Mouse (Mus musculus): ENCODE measurements at regions not wholly inside any gene's neighbourhood (a gene's known extent, or its start where the extent isn't known, plus 50 kb on each side); places are given as distances from the start of the nearest gene placed in this dataset.

- Histone ChIP-seq H3K27me3 (ENCODE audit: low read depth, poor library complexity, severe bottlenecking) (peaks cover 13% of the 10 kb centered on the region), H3K4me3 (no peak overlapping the region), H3K4me1 (peaks cover 33% of the 10 kb centered on the region), H3K27ac (replicated peaks) (peak overlapping the region; percentile 23; the same call in 1 of the 2 replicates), H3K9me3 (replicated peaks) (no peaks in the 10 kb centered on the region), H3K36me3 (no peaks in the 10 kb centered on the region)
- 91% methylated on average over 2 of the region's 2 CpGs for WGBS
- DNase-seq (ENCODE audit: low spot score) = no peak
These were observed 146.5 kb downstream of the Gm26897 start for GRCm38 (mm10) chr5:111880268-111880667.

- DNase-seq (ENCODE audit: low spot score) = no peak
- Histone ChIP-seq H3K27me3 (ENCODE audit: low read depth, poor library complexity, severe bottlenecking) (peaks cover 23% of the 10 kb centered on the region), H3K4me3 (no peak overlapping the region), H3K36me3 (no peaks in the 10 kb centered on the region), H3K27ac (replicated peaks) (no peak overlapping the region), H3K4me1 (peaks cover 42% of the 10 kb centered on the region), H3K9me3 (replicated peaks) (no peaks in the 10 kb centered on the region)
- 37% methylated on average over 5 of the region's 5 CpGs for WGBS
These were observed 147.8 kb downstream of the Gm26897 start for GRCm38 (mm10) chr5:111881517-111881916.

DNA sequence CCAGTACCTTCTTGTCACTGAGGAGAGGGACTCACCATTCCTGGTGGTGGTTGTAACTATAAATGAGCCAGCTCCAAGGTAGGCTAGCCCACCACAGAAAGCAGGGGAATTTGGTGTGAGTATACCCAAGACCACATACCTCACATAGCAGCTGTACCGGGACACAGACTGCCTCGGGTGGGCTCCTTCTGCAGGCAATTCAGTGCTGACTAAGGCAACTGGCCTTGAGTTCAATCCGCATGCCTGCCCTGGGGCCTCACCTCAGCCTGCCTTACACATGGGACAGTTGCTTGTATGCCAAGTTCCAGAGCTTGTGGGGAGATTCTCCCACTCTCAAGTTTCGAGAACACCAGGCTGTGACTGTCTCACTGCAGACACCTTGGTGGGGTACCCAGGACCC lies 153.6 kb downstream of the Gm26897 start:
- 84% methylated on average over 4 of the region's 4 CpGs for WGBS
- DNase-seq (ENCODE audit: low spot score) = no peak
- Histone ChIP-seq H3K4me1 (peaks cover 49% of the 10 kb centered on the region), H3K27ac (replicated peaks) (no peak overlapping the region), H3K4me3 (no peak overlapping the region), H3K36me3 (no peaks in the 10 kb centered on the region), H3K9me3 (replicated peaks) (no peaks in the 10 kb centered on the region), H3K27me3 (ENCODE audit: low read depth, poor library complexity, severe bottlenecking) (peaks cover 45% of the 10 kb centered on the region)

DNA sequence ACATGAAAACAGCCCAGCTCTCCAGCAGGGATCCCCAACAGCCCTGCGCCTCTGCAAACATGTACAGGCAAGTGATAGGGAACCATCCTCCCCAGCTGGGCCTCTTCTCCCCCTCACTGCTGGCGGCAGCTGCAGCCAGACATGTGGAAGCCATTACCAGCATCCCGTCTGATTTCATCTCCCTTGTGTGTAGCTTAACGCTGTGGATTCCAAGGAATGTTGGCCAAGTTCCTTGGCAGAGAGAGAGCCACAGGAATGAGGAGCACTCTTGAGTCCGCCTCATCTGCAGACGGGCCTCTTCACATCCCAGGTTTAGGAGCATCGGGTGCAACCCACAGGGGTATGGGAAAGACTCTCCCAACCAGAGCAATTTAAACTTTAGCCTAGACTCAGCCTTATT lies 157.1 kb downstream of the Gm26897 start:
- peak; percentile 35 for DNase-seq (ENCODE audit: low spot score)
- H3K27ac ChIP-seq (replicated peaks) = peak overlapping the region; percentile 46
- no peaks in the 10 kb centered on the region for H3K9me3 ChIP-seq (replicated peaks)
- H3K4me1 ChIP-seq = peaks cover 65% of the 10 kb centered on the region
- no peaks in the 10 kb centered on the region for H3K36me3 ChIP-seq
- H3K27me3 ChIP-seq (ENCODE audit: low read depth, poor library complexity, severe bottlenecking) = peaks cover 38% of the 10 kb centered on the region
- no peak overlapping the region for H3K4me3 ChIP-seq
- WGBS = 73% methylated on average over 7 of the region's 7 CpGs

GRCm38 (mm10) chr5:111891261-111891693 lies 157.6 kb downstream of the Gm26897 start:
- H3K9me3 ChIP-seq (replicated peaks) = no peaks in the 10 kb centered on the region
- 62% methylated on average over 8 of the region's 8 CpGs for WGBS
- H3K4me3 ChIP-seq = no peak overlapping the region
- H3K4me1 ChIP-seq = peaks cover 60% of the 10 kb centered on the region
- peak overlapping the region; percentile 46 for H3K27ac ChIP-seq (replicated peaks)
- no peak for DNase-seq (ENCODE audit: low spot score)
- H3K36me3 ChIP-seq = no peaks in the 10 kb centered on the region
- peaks cover 33% of the 10 kb centered on the region for H3K27me3 ChIP-seq (ENCODE audit: low read depth, poor library complexity, severe bottlenecking)

DNA sequence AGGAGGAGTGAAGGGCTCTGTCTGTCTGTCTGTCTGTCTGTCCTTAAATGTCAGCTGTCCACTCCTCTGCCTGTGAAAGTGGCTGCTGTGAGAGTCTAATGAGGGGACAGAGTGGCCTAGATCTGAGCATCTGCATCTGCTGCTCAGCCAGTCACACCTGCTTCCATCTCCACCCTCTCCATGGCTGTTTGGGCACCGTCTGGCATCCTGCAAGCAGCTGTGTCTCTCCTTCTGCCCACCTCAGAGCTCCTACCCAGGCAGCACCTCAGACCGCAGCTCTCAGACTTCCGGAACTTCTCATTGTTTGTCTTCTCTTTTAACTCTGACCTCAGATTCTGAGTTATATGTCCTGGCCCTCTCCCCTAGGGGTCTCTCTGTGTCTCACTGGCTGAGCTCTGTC lies 159.2 kb downstream of the Gm26897 start:
- 67% methylated on average over 3 of the region's 3 CpGs for WGBS

GRCm38 (mm10) chr5:111893905-111894311 lies 160.2 kb downstream of the Gm26897 start:
- Histone ChIP-seq H3K36me3 (no peaks in the 10 kb centered on the region), H3K4me3 (peak overlapping the region; percentile 46), H3K4me1 (peaks cover 60% of the 10 kb centered on the region), H3K27ac (replicated peaks) (peak overlapping the region; percentile 77), H3K9me3 (replicated peaks) (no peaks in the 10 kb centered on the region), H3K27me3 (ENCODE audit: low read depth, poor library complexity, severe bottlenecking) (peaks cover 27% of the 10 kb centered on the region)
- DNase-seq (ENCODE audit: low spot score) = peak; percentile 74
- 1% methylated on average over 11 of the region's 11 CpGs for WGBS

More for the DNA sequence above, 159.2 kb downstream of the Gm26897 start:
- DNase-seq (ENCODE audit: low spot score) = no peak
- H3K27me3 ChIP-seq (ENCODE audit: low read depth, poor library complexity, severe bottlenecking) = peaks cover 22% of the 10 kb centered on the region
- H3K9me3 ChIP-seq (replicated peaks) = no peaks in the 10 kb centered on the region
- no peak overlapping the region for H3K4me3 ChIP-seq
- H3K27ac ChIP-seq (replicated peaks) = peak overlapping the region; percentile 77
- no peaks in the 10 kb centered on the region for H3K36me3 ChIP-seq
- H3K4me1 ChIP-seq = peaks cover 53% of the 10 kb centered on the region

DNA sequence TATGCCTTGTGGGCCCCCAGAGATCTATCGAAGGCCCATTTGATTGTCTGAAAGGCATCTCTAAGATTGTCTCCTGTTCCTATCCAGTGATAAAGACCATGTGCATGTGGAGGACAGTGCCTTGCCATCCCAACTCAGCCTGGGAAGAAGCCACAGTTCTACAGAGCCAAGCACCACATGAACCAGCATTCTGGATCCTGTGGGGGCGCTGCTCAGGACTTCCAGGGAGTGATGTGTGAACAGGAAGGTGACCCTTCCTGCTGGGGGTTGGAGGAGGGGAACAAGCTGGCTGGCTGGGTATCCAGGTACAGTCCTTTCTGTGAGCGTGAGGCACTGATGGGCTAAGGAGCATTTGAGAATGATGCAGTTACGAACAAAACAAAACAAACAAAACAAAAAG lies 163.8 kb downstream of the Gm26897 start:
- H3K36me3 ChIP-seq = no peaks in the 10 kb centered on the region
- H3K4me3 ChIP-seq = no peak overlapping the region
- H3K9me3 ChIP-seq (replicated peaks) = no peaks in the 10 kb centered on the region
- H3K27ac ChIP-seq (replicated peaks) = peak overlapping the region; percentile 77; the same call in 1 of the 2 replicates
- peaks cover 14% of the 10 kb centered on the region; the same call in 1 of the 2 replicates for H3K27me3 ChIP-seq (ENCODE audit: low read depth, poor library complexity, severe bottlenecking)
- no peak for DNase-seq (ENCODE audit: low spot score)
- WGBS = 61% methylated on average over 4 of the region's 4 CpGs
- H3K4me1 ChIP-seq = peaks cover 70% of the 10 kb centered on the region

DNA sequence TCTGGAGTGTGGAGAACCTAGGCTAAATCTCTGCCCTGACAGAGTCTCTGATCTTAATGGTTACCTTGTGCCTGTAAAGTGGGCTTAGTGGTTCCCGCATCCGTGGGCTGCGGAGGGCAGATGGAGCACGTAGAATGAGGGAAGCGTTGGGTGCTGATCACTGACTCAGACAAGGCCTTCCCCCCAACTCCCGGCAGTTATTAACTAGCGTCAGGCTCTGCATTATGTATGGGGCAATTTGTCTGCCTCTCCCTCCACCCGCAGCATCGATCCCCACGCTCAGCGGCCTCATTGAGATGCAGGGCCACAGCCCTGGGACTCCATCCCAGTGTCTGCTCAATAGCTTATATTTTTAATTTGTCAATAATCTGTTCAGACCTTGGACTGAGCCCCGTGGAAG lies 164.8 kb downstream of the Gm26897 start:
- WGBS = 73% methylated on average over 12 of the region's 12 CpGs
- peaks cover 62% of the 10 kb centered on the region for H3K4me1 ChIP-seq
- H3K27ac ChIP-seq (replicated peaks) = peak overlapping the region; percentile 77
- no peak overlapping the region for H3K4me3 ChIP-seq
- DNase-seq (ENCODE audit: low spot score) = peak; percentile 28
- no peaks in the 10 kb centered on the region for H3K9me3 ChIP-seq (replicated peaks)
- peaks cover 14% of the 10 kb centered on the region; the same call in 1 of the 2 replicates for H3K27me3 ChIP-seq (ENCODE audit: low read depth, poor library complexity, severe bottlenecking)
- no peaks in the 10 kb centered on the region for H3K36me3 ChIP-seq

- Histone ChIP-seq H3K27me3 (ENCODE audit: low read depth, poor library complexity, severe bottlenecking) (0 out of 2 replicates have a peak, but pooled peaks cover 5% of the 10 kb centered on the region), H3K4me3 (no peak overlapping the region), H3K9me3 (replicated peaks) (no peaks in the 10 kb centered on the region), H3K36me3 (no peaks in the 10 kb centered on the region), H3K27ac (replicated peaks) (peak overlapping the region; percentile 38; the same call in 1 of the 2 replicates), H3K4me1 (peaks cover 45% of the 10 kb centered on the region)
- 51% methylated on average over 5 of the region's 5 CpGs for WGBS
- no peak for DNase-seq (ENCODE audit: low spot score)
These were observed 167.5 kb downstream of the Gm26897 start for GRCm38 (mm10) chr5:111901197-111901596.

DNA sequence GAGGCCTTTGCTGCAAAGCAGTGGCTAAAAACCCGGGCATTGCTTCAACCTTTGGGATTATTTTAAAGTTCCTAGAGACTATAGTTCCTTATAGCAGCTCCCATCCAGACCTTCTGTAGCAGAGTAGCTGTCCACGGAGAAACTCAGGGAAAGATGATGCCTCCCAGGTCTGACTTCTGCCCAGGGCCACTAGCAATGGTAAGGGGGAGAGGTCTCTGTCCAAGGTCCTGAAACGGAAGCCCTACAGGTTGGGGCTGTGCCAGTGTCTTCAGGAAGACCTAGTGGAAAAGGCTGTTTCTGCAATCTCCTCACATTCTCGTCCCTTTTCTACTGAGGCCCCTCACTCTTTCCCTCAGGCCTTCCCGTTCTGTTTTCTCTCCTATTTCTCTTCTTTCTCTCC lies 168.0 kb downstream of the Gm26897 start:
- Histone ChIP-seq H3K4me1 (peaks cover 45% of the 10 kb centered on the region), H3K27ac (replicated peaks) (no peak overlapping the region), H3K9me3 (replicated peaks) (no peaks in the 10 kb centered on the region), H3K27me3 (ENCODE audit: low read depth, poor library complexity, severe bottlenecking) (0 out of 2 replicates have a peak, but pooled peaks cover 5% of the 10 kb centered on the region), H3K36me3 (no peaks in the 10 kb centered on the region), H3K4me3 (no peak overlapping the region)
- DNase-seq (ENCODE audit: low spot score) = peak; percentile 58
- WGBS = 25% methylated on average over 5 of the region's 5 CpGs

DNA sequence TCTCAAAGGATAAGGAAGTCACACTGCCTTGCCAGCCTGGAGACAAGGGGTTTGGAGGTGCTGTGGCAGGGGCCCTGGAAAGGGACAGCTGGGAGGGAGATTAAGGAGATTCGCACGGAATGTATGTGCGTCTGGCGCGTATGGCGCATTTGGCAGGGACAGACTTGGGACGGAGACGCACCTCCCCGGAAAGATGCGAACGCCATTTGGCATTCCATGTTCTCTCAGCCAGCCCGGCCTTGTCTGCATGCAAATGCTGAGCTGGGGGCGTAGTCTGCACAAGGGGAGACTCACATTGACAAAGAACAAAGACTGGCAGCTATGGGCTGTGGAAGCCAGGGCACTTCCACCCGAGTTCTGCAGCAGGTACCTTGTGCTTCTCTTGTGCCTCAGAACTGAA lies 174.4 kb downstream of the Gm26897 start:
- H3K9me3 ChIP-seq (replicated peaks) = no peaks in the 10 kb centered on the region
- WGBS = 82% methylated on average over 14 of the region's 14 CpGs
- no peak for DNase-seq (ENCODE audit: low spot score)
- H3K27ac ChIP-seq (replicated peaks) = 0 out of 2 replicates have a peak overlapping the region, but pooled peaks have one; percentile 9
- H3K4me1 ChIP-seq = peaks cover 26% of the 10 kb centered on the region
- peaks cover 18% of the 10 kb centered on the region for H3K27me3 ChIP-seq (ENCODE audit: low read depth, poor library complexity, severe bottlenecking)
- no peaks in the 10 kb centered on the region for H3K36me3 ChIP-seq
- H3K4me3 ChIP-seq = no peak overlapping the region

DNA sequence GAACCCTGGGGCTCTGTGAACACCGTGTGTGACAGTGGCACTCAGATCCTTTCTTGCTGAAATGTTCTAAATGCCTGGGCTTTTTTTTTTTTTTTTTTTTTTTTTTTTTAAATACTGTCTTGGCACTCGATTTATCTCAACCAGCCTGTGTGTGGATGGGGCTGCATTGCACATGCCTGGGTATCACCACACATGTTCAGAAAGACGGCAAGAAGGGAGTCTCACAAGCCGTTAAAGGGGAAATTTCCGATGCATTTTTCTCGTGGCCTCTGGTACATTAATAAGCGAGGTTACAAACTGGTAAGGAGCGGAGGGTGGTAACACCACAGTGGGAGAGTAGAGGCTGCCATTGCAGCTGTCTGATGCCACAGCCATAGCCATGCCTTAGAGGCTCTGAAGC lies 176.8 kb downstream of the Gm26897 start:
- Histone ChIP-seq H3K4me1 (peaks cover 35% of the 10 kb centered on the region), H3K27ac (replicated peaks) (no peak overlapping the region), H3K9me3 (replicated peaks) (no peaks in the 10 kb centered on the region), H3K27me3 (ENCODE audit: low read depth, poor library complexity, severe bottlenecking) (peaks cover 18% of the 10 kb centered on the region), H3K4me3 (no peak overlapping the region), H3K36me3 (no peaks in the 10 kb centered on the region)
- DNase-seq (ENCODE audit: low spot score) = no peak
- 79% methylated on average over 8 of the region's 8 CpGs for WGBS
